Mouse (Mus musculus): Measurements from ENCODE around the gene Dynlt1c. TPM values are rescaled to one million over a fixed set of nuclear protein-coding genes. Genes with fewer than 3 reads are reported as not detected.

Gene Dynlt1c
- total RNA-seq (2023) = 16.3 and 18.5 TPM in 2 replicates

DNA sequence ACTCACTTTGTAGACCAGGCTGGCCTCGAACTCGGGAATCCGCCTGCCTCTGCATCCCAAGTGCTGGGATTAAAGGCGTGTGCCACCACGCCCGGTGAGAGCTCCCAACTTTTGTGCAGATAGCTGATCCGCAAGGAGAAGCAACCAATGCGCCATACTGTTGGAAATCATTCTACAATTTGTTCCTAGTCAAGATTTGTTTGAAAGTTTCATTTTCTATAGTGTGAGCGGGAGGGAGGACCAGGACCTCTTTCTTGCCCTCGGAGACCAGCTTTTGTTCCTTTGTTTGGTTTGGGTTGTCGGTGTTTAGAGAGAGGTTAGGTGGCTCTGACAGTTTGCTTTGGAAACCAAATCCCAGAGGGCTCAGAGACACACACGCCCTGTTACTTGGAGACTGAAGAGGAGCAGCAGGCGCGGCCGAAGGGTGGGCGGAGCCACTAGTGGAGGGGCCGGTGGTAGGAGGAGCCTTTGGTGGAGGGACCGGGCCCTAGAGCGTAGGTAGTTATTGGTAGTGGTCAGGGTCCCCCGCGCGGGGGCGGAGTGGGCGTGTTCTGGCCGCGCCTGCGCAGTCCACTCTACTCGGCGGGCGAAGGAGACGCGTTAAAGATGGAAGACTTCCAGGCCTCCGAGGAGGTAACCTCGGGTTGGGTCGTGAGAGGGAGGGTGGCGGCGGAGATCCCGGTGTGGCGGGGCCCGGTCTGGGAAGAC, at the start of gene Dynlt1c:
Gene Dynlt1c, plus strand, starts transcription at position 468 of the 708 bp plus-strand sequence.

DNA sequence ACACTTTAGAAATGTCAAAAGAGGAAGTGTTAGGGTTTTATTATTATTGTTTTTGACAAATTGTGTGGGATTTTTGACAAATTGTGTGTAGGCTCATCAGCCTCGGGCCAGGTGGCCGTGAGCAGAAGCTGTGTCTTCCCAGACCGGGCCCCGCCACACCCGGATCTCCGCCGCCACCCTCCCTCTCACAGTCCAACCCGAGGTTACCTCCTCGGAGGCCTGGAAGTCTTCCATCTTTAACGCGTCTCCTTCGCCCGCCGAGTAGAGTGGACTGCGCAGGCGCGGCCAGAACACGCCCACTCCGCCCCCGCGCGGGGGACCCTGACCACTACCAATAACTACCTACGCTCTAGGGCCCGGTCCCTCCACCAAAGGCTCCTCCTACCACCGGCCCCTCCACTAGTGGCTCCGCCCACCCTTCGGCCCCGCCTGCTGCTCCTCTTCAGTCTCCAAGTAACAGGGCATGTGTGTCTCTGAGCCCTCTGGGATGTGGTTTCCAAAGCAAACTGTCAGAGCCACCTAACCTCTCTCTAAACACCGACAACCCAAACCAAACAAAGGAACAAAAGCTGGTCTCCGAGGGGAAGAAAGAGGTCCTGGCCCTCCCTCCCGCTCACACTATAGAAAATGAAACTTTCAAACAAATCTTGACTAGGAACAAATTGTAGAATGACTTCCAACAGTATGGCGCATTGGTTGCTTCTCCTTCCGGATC, 54.3 kb downstream of the Dynlt1c start, which contains the start of gene Dynlt1f:
Gene Dynlt1f, minus strand, starts transcription at position 334 of the 715 bp plus-strand sequence.

DNA sequence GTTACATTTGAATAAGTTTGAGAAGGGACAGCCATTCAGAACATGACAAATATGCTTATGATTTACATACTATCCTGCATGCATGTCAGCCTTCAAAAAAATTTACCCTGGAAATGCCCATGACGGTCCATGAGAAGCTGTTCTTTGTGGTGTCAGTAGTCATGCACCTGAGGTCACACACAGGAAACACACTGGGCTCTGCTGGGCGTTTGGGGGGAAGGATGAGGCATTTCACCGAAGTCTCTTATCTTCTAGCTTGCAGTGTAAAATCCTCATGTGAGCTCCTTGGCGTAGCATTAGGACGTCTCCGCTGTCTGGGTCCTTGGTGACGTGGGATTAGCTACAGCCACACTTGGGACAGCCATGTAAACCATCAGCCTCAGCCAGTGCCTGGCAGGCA, 57.3 kb downstream of the Dynlt1c start, which contains the start of gene Sytl3:
Gene Sytl3, plus strand, starts transcription at position 293 of the 400 bp plus-strand sequence.

Other genes with a start within 250 kb of the Dynlt1c start
- 217 and 325 TPM in 2 replicates for gene Dynlt1b, start 171.6 kb upstream of the Dynlt1c start, total RNA-seq (2023)
- 369 and 477 TPM in 2 replicates for gene Dynlt1f, start 54.2 kb downstream of the Dynlt1c start, total RNA-seq (2023)
- gene Sytl3, start 57.4 kb downstream of the Dynlt1c start, total RNA-seq (2023) = 5.2 and 8.1 TPM in 2 replicates
- gene Ezr, start 181.1 kb downstream of the Dynlt1c start, total RNA-seq (2023) = 299 and 311 TPM in 2 replicates